Comparison of ENCODE assay signal across 15 mouse cellular contexts in genomic region chr3:86451211-86451610, GRCm38 (mm10).
A peak's percentile ranks its signal among the peaks of the same experiment; 100 is the strongest.
DNase-seq lines count a peak whose midpoint lies in the region; ATAC-seq and TF ChIP-seq lines count a peak whose summit lies in the region.
"Had no signal": no experiment of that assay in that cellular context is flagged by ENCODE, and none has a peak within 500 bp of the region (broad histone marks: within the 10 kb centered on the region; RNA-seq: fewer than 3 reads in every experiment).

No protein-coding gene starts in this region.

- no peak for TF ChIP-seq EP300 in lung, postnatal 0 days (IDR thresholded peaks at IDR 0.05)

- H3K36me3 ChIP-seq in lung, postnatal 0 days (ENCODE audit: insufficient read depth, low read length): no peaks in the 10 kb centered on the region
- H3K36me3 ChIP-seq: embryonic facial prominence, embryonic 15.5 days; forebrain, embryonic 12.5 days; liver, embryonic 13.5 days; midbrain, embryonic 15.5 days had no signal

- 86% methylated on average over 2 of the region's 2 CpGs for WGBS in lung, postnatal 0 days

- no peak overlapping the region for H3K4me3 ChIP-seq in lung, postnatal 0 days (ENCODE audit: low read depth, low read length)
- H3K4me3 ChIP-seq: embryonic facial prominence, embryonic 15.5 days; forebrain, embryonic 12.5 days; liver, embryonic 13.5 days; midbrain, embryonic 15.5 days had no signal

- no peaks in the 10 kb centered on the region for H3K4me1 ChIP-seq in lung, postnatal 0 days (ENCODE audit: insufficient read depth, low read depth, low read length)
- H3K4me1 ChIP-seq: embryonic facial prominence, embryonic 15.5 days; liver, embryonic 13.5 days had no signal

- no peaks in the 10 kb centered on the region for H3K27me3 ChIP-seq in lung, postnatal 0 days (replicated peaks; ENCODE audit: insufficient read depth, low read length)
- H3K27me3 ChIP-seq: embryonic facial prominence, embryonic 15.5 days; forebrain, embryonic 12.5 days; liver, embryonic 13.5 days; midbrain, embryonic 15.5 days had no signal

- intact Hi-C loops in heart, postnatal 10 days (cut with DNase I): no loop called here

- no peak overlapping the region for H3K4me2 ChIP-seq in lung, postnatal 0 days (replicated peaks; ENCODE audit: low read depth, low read length)
- H3K4me2 ChIP-seq: embryonic facial prominence, embryonic 15.5 days; forebrain, embryonic 12.5 days; liver, embryonic 13.5 days; midbrain, embryonic 15.5 days had no signal

- H3K9me3 ChIP-seq in lung, postnatal 0 days (ENCODE audit: low read length): no peaks in the 10 kb centered on the region
- H3K9me3 ChIP-seq: embryonic facial prominence, embryonic 15.5 days; forebrain, embryonic 12.5 days; liver, embryonic 13.5 days; midbrain, embryonic 15.5 days had no signal

- ATAC-seq in lung, postnatal 0 days: no peak
- ATAC-seq: CD4-positive, CD25-positive, alpha-beta regulatory T cell, adult 4 months; inflammation-experienced regulatory T-cells, adult 6 months; midbrain, embryonic 15.5 days had no signal

- peak; percentile 12 to 29 for DNase-seq in heart, adult 18-20 months
- no peak for DNase-seq in heart, postnatal 10 days
- DNase-seq in lung, adult 18-20 months: peak; percentile 36 to 57
- no peak for DNase-seq in lung, postnatal 4 days
- DNase-seq in lung, postnatal 0 days (ENCODE audit: low spot score): peak; percentile 17
- DNase-seq in right cerebral cortex, adult 18-20 months: no peak
- DNase-seq in left cerebral cortex, adult 9 months (ENCODE audit: low spot score in 2 of 2): no peak
- DNase-seq: cerebellum, adult 9-11 months; left cerebral cortex, postnatal 4 days; liver, embryonic 13.5 days had no signal

- H3K27ac ChIP-seq in lung, postnatal 0 days (ENCODE audit: low read length): no peak overlapping the region
- H3K27ac ChIP-seq: embryonic facial prominence, embryonic 15.5 days; forebrain, embryonic 12.5 days; liver, embryonic 13.5 days; midbrain, embryonic 15.5 days had no signal

- H3K9ac ChIP-seq in lung, postnatal 0 days (replicated peaks; ENCODE audit: low read depth): no peak overlapping the region
- H3K9ac ChIP-seq: embryonic facial prominence, embryonic 15.5 days; forebrain, embryonic 12.5 days; liver, embryonic 13.5 days; midbrain, embryonic 15.5 days had no signal

- TF ChIP-seq CTCF in lung, postnatal 0 days (IDR thresholded peaks at IDR 0.05): no peak

Comparison
In these comparisons a context has a peak if more than half of its experiments do, and no peak if none do; other contexts are left out.
1. DNase-seq: peak in heart, adult 18-20 months (2 of 2), lung, adult 18-20 months (2 of 2) and lung, postnatal 0 days (single experiment); none in heart, postnatal 10 days (0 of 2), lung, postnatal 4 days (0 of 2), right cerebral cortex, adult 18-20 months (single experiment) and left cerebral cortex, adult 9 months (0 of 2).